Mouse (Mus musculus): ENCODE data around the gene Rpl36. TPM values are rescaled to one million over a fixed set of nuclear protein-coding genes. Genes with fewer than 3 reads are reported as not detected.

Gene Rpl36
- polyA plus RNA-seq, 1 experiment: 1,005 TPM

DNA sequence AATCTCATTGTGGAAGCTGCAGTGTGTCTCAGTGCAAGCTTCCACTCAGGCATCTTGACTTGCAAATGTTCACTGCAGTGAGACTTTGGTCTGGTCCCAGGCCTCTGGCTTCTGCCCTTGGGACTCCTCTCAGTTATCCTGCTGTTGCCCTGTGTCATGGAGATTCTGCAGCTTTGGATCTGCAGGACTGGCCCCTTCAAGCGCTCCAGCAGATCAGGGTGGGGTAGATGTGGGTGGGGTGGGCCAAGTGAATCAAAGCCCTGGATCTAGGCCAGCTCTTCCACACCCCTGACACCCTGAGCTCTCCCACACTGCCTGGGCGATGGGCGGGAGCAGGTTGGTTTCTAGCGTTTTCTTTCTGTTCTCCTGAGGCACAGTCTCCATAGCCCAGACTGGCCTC is 18.6 kb downstream of the Rpl36 start:
- H3K4me1 ChIP-seq (ENCODE audit: control insufficient read depth, insufficient read depth, low read length): no peaks in the 10 kb centered on the region
- TF ChIP-seq POLR2A (IDR thresholded peaks at IDR 0.05; ENCODE audit: extremely low read depth, insufficient read depth, low read length): no peak
- no peak for TF ChIP-seq CTCF (IDR thresholded peaks at IDR 0.05; ENCODE audit: extremely low read depth, insufficient read depth, low read length)
- no peak overlapping the region for H3K4me3 ChIP-seq (ENCODE audit: insufficient read depth, low read length)
- no peak overlapping the region for H3K27ac ChIP-seq (ENCODE audit: insufficient read depth, low read length)

- no peak for TF ChIP-seq POLR2A (IDR thresholded peaks at IDR 0.05; ENCODE audit: extremely low read depth, insufficient read depth, low read length)
- TF ChIP-seq CTCF (IDR thresholded peaks at IDR 0.05; ENCODE audit: extremely low read depth, insufficient read depth, low read length): no peak
- Histone ChIP-seq H3K4me1 (ENCODE audit: control insufficient read depth, insufficient read depth, low read length) (no peaks in the 10 kb centered on the region), H3K4me3 (ENCODE audit: insufficient read depth, low read length) (no peak overlapping the region), H3K27ac (ENCODE audit: insufficient read depth, low read length) (no peak overlapping the region)
These were observed 20.8 kb downstream of the Rpl36 start for GRCm38 (mm10) chr17:56634023-56634422.

GRCm38 (mm10) chr17:56643237-56643636 is 30.0 kb downstream of the Rpl36 start:
- H3K4me1 ChIP-seq (ENCODE audit: control insufficient read depth, insufficient read depth, low read length): no peaks in the 10 kb centered on the region
- no peak overlapping the region for H3K4me3 ChIP-seq (ENCODE audit: insufficient read depth, low read length)
- TF ChIP-seq CTCF (IDR thresholded peaks at IDR 0.05; ENCODE audit: extremely low read depth, insufficient read depth, low read length): no peak
- no peak for TF ChIP-seq POLR2A (IDR thresholded peaks at IDR 0.05; ENCODE audit: extremely low read depth, insufficient read depth, low read length)
- no peak overlapping the region for H3K27ac ChIP-seq (ENCODE audit: insufficient read depth, low read length)

DNA sequence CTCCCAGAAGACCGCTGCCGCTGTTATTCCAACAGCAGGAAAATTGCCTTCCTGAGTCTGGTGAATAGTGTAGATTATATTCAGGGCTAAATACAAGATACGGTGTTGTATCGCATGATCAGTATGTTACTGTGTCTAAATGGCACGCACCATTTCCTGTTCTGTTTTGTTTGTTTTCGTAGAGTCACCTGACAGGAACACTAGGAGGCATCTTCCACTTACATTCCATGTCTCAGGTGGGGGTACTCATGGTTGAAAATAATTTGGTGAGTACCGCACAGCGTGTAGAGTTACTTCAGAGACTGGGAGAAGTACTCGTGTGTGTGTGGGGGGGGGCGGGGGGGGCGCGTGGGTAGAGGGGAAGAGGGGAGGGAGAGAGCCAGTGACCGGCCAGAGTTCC is 34.3 kb downstream of the Rpl36 start:
- TF ChIP-seq CTCF (IDR thresholded peaks at IDR 0.05; ENCODE audit: extremely low read depth, insufficient read depth, low read length) (no peak), POLR2A (IDR thresholded peaks at IDR 0.05; ENCODE audit: extremely low read depth, insufficient read depth, low read length) (no peak)
- no peak overlapping the region for H3K4me3 ChIP-seq (ENCODE audit: insufficient read depth, low read length)
- H3K4me1 ChIP-seq (ENCODE audit: control insufficient read depth, insufficient read depth, low read length): no peaks in the 10 kb centered on the region
- no peak overlapping the region for H3K27ac ChIP-seq (ENCODE audit: insufficient read depth, low read length)

DNA sequence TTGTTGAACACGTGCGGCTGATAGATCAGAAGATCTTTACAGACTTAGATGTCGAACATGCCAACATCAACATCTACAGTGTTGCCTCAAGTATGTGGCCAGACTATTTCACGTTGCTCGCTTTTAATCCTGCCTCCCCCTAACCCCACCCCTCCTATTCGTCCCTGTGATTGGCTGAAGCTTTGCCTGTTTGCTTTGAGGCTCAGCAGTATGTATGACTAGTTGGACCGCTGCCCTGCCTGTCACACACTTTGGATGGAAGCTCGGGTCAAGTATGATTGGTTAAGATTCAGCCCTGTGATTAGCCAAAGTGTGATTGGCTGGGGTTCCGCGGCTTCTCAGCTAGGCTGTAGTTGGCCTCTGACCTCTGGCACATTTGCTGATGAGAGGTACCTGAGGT is 38.6 kb downstream of the Rpl36 start:
- Histone ChIP-seq H3K4me3 (ENCODE audit: insufficient read depth, low read length) (no peak overlapping the region), H3K4me1 (ENCODE audit: control insufficient read depth, insufficient read depth, low read length) (no peaks in the 10 kb centered on the region), H3K27ac (ENCODE audit: insufficient read depth, low read length) (no peak overlapping the region)
- no peak for TF ChIP-seq CTCF (IDR thresholded peaks at IDR 0.05; ENCODE audit: extremely low read depth, insufficient read depth, low read length)
- no peak for TF ChIP-seq POLR2A (IDR thresholded peaks at IDR 0.05; ENCODE audit: extremely low read depth, insufficient read depth, low read length)

- no peak for TF ChIP-seq CTCF (IDR thresholded peaks at IDR 0.05; ENCODE audit: extremely low read depth, insufficient read depth, low read length)
- no peak for TF ChIP-seq POLR2A (IDR thresholded peaks at IDR 0.05; ENCODE audit: extremely low read depth, insufficient read depth, low read length)
These were observed 41.6 kb downstream of the Rpl36 start for GRCm38 (mm10) chr17:56654771-56655170.

GRCm38 (mm10) chr17:56655311-56655710 is 42.1 kb downstream of the Rpl36 start:
- no peak for TF ChIP-seq CTCF (IDR thresholded peaks at IDR 0.05; ENCODE audit: extremely low read depth, insufficient read depth, low read length)
- Histone ChIP-seq H3K4me1 (ENCODE audit: control insufficient read depth, insufficient read depth, low read length) (no peaks in the 10 kb centered on the region), H3K4me3 (ENCODE audit: insufficient read depth, low read length) (no peak overlapping the region), H3K27ac (ENCODE audit: insufficient read depth, low read length) (no peak overlapping the region)

More at GRCm38 (mm10) chr17:56654771-56655170, 41.6 kb downstream of the Rpl36 start:
- Histone ChIP-seq H3K4me3 (ENCODE audit: insufficient read depth, low read length) (no peak overlapping the region), H3K4me1 (ENCODE audit: control insufficient read depth, insufficient read depth, low read length) (no peaks in the 10 kb centered on the region), H3K27ac (ENCODE audit: insufficient read depth, low read length) (no peak overlapping the region)

DNA sequence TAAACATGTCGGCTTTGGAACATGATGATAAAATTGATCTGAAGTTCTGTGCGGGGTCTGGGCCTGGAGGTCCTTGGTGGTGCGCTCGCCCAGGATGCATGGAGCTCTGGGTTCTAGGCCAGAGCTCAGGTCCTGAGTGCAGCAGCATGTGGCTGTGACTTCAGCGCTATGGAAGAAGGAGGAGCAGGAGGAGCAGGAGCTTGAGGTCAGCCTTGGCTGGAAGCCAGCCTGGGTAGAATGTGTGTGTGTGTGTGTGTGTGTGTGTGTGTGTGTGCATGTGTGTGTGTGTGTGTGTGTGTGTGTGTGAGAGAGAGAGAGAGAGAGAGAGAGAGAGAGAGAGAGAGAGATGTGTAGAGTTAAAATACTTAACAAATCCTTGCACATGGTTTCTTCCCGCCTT is 43.0 kb downstream of the Rpl36 start:
- Histone ChIP-seq H3K27ac (ENCODE audit: insufficient read depth, low read length) (no peak overlapping the region), H3K4me3 (ENCODE audit: insufficient read depth, low read length) (no peak overlapping the region), H3K4me1 (ENCODE audit: control insufficient read depth, insufficient read depth, low read length) (no peaks in the 10 kb centered on the region)
- no peak for TF ChIP-seq POLR2A (IDR thresholded peaks at IDR 0.05; ENCODE audit: extremely low read depth, insufficient read depth, low read length)
- no peak for TF ChIP-seq CTCF (IDR thresholded peaks at IDR 0.05; ENCODE audit: extremely low read depth, insufficient read depth, low read length)

DNA sequence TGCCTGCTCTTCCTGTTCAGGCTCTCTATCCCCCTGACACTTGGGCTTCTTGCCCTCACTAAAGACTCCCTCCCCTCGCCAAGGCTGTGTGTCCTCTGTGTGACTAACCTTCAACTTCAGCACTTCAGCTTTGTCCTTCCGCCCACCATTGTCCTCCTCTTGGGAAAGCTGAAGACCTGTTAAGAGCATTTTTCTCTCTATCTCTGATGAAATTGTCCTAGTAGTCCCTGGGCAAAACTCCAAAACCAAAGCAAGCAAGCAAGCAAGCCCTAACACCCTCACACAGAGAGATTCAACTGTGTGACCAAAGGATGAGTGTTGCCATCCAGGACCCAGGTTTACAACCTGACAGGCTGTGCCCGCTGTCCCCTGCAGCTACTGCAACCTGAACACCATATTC is 50.4 kb downstream of the Rpl36 start:
- H3K27ac ChIP-seq (ENCODE audit: insufficient read depth, low read length): no peak overlapping the region
- H3K4me3 ChIP-seq (ENCODE audit: insufficient read depth, low read length): no peak overlapping the region
- TF ChIP-seq CTCF (IDR thresholded peaks at IDR 0.05; ENCODE audit: extremely low read depth, insufficient read depth, low read length): no peak
- no peaks in the 10 kb centered on the region for H3K4me1 ChIP-seq (ENCODE audit: control insufficient read depth, insufficient read depth, low read length)

Other genes starting within 250 kb of the Rpl36 start
- gene Ptprs, start 136.9 kb upstream of the Rpl36 start, polyA plus RNA-seq (2012; rRNA removed): 688 and 773 TPM in 2 replicates
- gene Znrf4, start 101.0 kb upstream of the Rpl36 start, polyA plus RNA-seq (2012; rRNA removed): not detected in 2 replicates
- gene Gm20219, start 59.0 kb upstream of the Rpl36 start, polyA plus RNA-seq (2012; rRNA removed): 2.1 and 3.2 TPM in 2 replicates
- gene Safb2, start 28.8 kb upstream of the Rpl36 start, polyA plus RNA-seq (2012; rRNA removed): 93.0 and 110 TPM in 2 replicates
- 101 and 110 TPM in 2 replicates for gene Safb, start 28.6 kb upstream of the Rpl36 start, polyA plus RNA-seq (2012; rRNA removed)
- gene 2410015M20Rik, start 3.6 kb upstream of the Rpl36 start, polyA plus RNA-seq (2012; rRNA removed): 145 and 159 TPM in 2 replicates
- gene Lonp1, start 13.5 kb downstream of the Rpl36 start, polyA plus RNA-seq (2012; rRNA removed): 78.3 and 82.5 TPM in 2 replicates
- gene Catsperd, start 14.7 kb downstream of the Rpl36 start, polyA plus RNA-seq (2012; rRNA removed): 2.6 and 2.7 TPM in 2 replicates
- gene Ranbp3, start 59.9 kb downstream of the Rpl36 start, polyA plus RNA-seq (2012; rRNA removed): 104 and 107 TPM in 2 replicates
- gene Ndufa11, start 104.4 kb downstream of the Rpl36 start, polyA plus RNA-seq (2012; rRNA removed): 332 and 357 TPM in 2 replicates
- gene Vmac, start 104.6 kb downstream of the Rpl36 start, polyA plus RNA-seq (2012; rRNA removed): 16.7 and 18.2 TPM in 2 replicates
- 7.4 and 8.6 TPM in 2 replicates for gene Nrtn, start 144.1 kb downstream of the Rpl36 start, polyA plus RNA-seq (2012; rRNA removed)
- gene Dus3l, start 151.3 kb downstream of the Rpl36 start, polyA plus RNA-seq (2012; rRNA removed): 137 and 148 TPM in 2 replicates
- 3.3 and 4.0 TPM in 2 replicates for gene Prr22, start 156.8 kb downstream of the Rpl36 start, polyA plus RNA-seq (2012; rRNA removed)
- gene Rfx2, start 217.6 kb downstream of the Rpl36 start, polyA plus RNA-seq (2012; rRNA removed): 2.6 and 3.2 TPM in 2 replicates